Mouse (Mus musculus) ES-E14 (cell line): ENCODE measurements around the gene Nlrp6. TPM values are rescaled to one million over a fixed set of nuclear protein-coding genes. Genes with fewer than 3 reads are reported as not detected.

Source experiments
- DNase-seq: peaks from one replicate; pipeline ENCODE4 v3.0.0-alpha.2; 2013; ENCODE audit warnings: low read depth, low spot score
- H3K27ac ChIP-seq: 2 replicates; pipeline ENCODE4 v1.5.1; 2012; ENCODE audit warnings: low read depth, mild to moderate bottlenecking, low read length, moderate library complexity, mixed read lengths; ENCODE audit not compliant: poor library complexity, insufficient read depth, severe bottlenecking
- H3K36me3 ChIP-seq: 2 replicates; pipeline ENCODE4 v1.6.1; 2012; ENCODE audit warnings: mild to moderate bottlenecking, low read length, moderate library complexity, mixed read lengths; ENCODE audit not compliant: control insufficient read depth, poor library complexity, insufficient read depth, severe bottlenecking
- H3K4me1 ChIP-seq, 2 experiments: fragments of 150-350 bp in 1 of 2; sonication (generic) in 1 of 2; 2 replicates each; pipeline ENCODE4 v1.6.1; 2012; ENCODE audit warnings: low read length in 2 of 2, mild to moderate bottlenecking in 1 of 2, mixed read lengths in 1 of 2; ENCODE audit not compliant: control insufficient read depth in 2 of 2, insufficient read depth in 2 of 2, poor library complexity in 1 of 2
- H3K4me3 ChIP-seq, 2 experiments: fragments of 150-350 bp in 1 of 2; sonication (generic) in 1 of 2; 2 replicates each; pipeline ENCODE4 v1.5.1; 2012; ENCODE audit warnings: low read length in 2 of 2, low read depth in 1 of 2, mild to moderate bottlenecking in 1 of 2, mixed read lengths in 1 of 2; ENCODE audit not compliant: insufficient read depth in 1 of 2, poor library complexity in 1 of 2, severe bottlenecking in 1 of 2
- H3K9ac ChIP-seq: 2 replicates; pipeline ENCODE4 v1.6.1; 2012; ENCODE audit warnings: low read depth, mild to moderate bottlenecking, low read length, mixed read lengths; ENCODE audit not compliant: poor library complexity, insufficient read depth, severe bottlenecking
- H3K9me3 ChIP-seq: fragments of 150-350 bp; sonication (generic); 2 replicates; pipeline ENCODE4 v1.6.1; 2012; ENCODE audit warnings: low read depth, mild to moderate bottlenecking, low read length; ENCODE audit not compliant: control insufficient read depth, insufficient read depth
- CHD2 ChIP-seq: IDR thresholded peaks from 2 replicates; pipeline ENCODE4 v1.6.1; 2014; ENCODE audit warnings: mild to moderate bottlenecking, low read depth, low read length, inconsistent platforms
- HCFC1 ChIP-seq: IDR thresholded peaks from 2 replicates; pipeline ENCODE4 v1.6.1; 2012; ENCODE audit warnings: low read length, inconsistent platforms, borderline replicate concordance; ENCODE audit not compliant: insufficient read depth
- MAFK ChIP-seq: IDR thresholded peaks from 2 replicates; pipeline ENCODE4 v1.6.1; 2014; ENCODE audit warnings: mild to moderate bottlenecking, low read depth, low read length, inconsistent platforms; ENCODE audit not compliant: insufficient read depth
- ZC3H11A ChIP-seq: IDR thresholded peaks from 2 replicates; pipeline ENCODE4 v1.6.1; 2012; ENCODE audit warnings: low read depth, mild to moderate bottlenecking, inconsistent platforms, low read length, borderline replicate concordance
- ZNF384 ChIP-seq: IDR thresholded peaks from 2 replicates; pipeline ENCODE4 v1.6.1; 2012; ENCODE audit warnings: low read depth, low read length, inconsistent platforms
- in situ Hi-C, 2 experiments: fragments of 600-800 bp; cut with MboI; formaldehyde crosslinking; loops; one replicate each; pipeline ENCODE4 v1.15.1; 2025; ENCODE audit warnings: low sequenced_read_pairs in 2 of 2, inconsistent platforms in 1 of 2; ENCODE audit not compliant: unreplicated experiment in 2 of 2
- total RNA-seq: library from RNA; depleted of rRNA; stranded (reverse); fragments of 300-350 nt; gene quantifications from 2 replicates; pipeline ENCODE4 v1.2.3, GENCODE M21; 2012

Gene Nlrp6
- total RNA-seq, 1 experiment: 0.27 TPM

- in situ Hi-C loops: loop anchor here in 1 of 2 experiments (5.0 kb wide), 1 partner anchor 60 kb away; no protein-coding TSS in a partner anchor
- no peak overlapping the region for H3K27ac ChIP-seq
Observed at GRCm38 (mm10) chr7:140902036-140902875, 18.4 kb upstream of the Nlrp6 start.

GRCm38 (mm10) chr7:140903212-140903611 is 17.5 kb upstream of the Nlrp6 start:
- no peak overlapping the region for H3K27ac ChIP-seq
- no peak overlapping the region for H3K4me3 ChIP-seq
- H3K36me3 ChIP-seq: peaks cover 8% of the 10 kb centered on the region
- H3K9me3 ChIP-seq: no peaks in the 10 kb centered on the region
- in situ Hi-C loops: loop anchor here in 1 of 2 experiments (5.0 kb wide), 1 partner anchor 61 kb away; no protein-coding TSS in a partner anchor
- H3K4me1 ChIP-seq: peaks cover 3 to 9% of the 10 kb centered on the region in 2 experiments; a peak in 1 of 4 replicates
- H3K9ac ChIP-seq: no peak overlapping the region
- TF ChIP-seq MAFK (no peak), HCFC1 (no peak), ZC3H11A (peak; percentile 74), CHD2 (no peak)
- peak; percentile 83 for DNase-seq

More at GRCm38 (mm10) chr7:140902036-140902875, 18.4 kb upstream of the Nlrp6 start:
- TF ChIP-seq HCFC1 (no peak), MAFK (no peak), CHD2 (no peak), ZNF384 (no peak)
- no peak for DNase-seq
- Histone ChIP-seq H3K4me3 (no peak overlapping the region), H3K4me1 (peaks cover 3 to 9% of the 10 kb centered on the region in 2 experiments; a peak in 1 of 4 replicates), H3K36me3 (peaks cover 17% of the 10 kb centered on the region), H3K9me3 (no peaks in the 10 kb centered on the region), H3K9ac (peak overlapping the region; percentile 3; the same call in 1 of the 2 replicates)

GRCm38 (mm10) chr7:140905642-140906081 is 15.0 kb upstream of the Nlrp6 start:
- H3K36me3 ChIP-seq: no peaks in the 10 kb centered on the region
- no peak overlapping the region for H3K9ac ChIP-seq
- H3K27ac ChIP-seq: no peak overlapping the region
- TF ChIP-seq ZC3H11A (no peak), CHD2 (no peak), HCFC1 (no peak), MAFK (no peak), ZNF384 (no peak)
- no peak overlapping the region for H3K4me3 ChIP-seq
- H3K4me1 ChIP-seq: peaks cover 5 to 12% of the 10 kb centered on the region in 2 experiments; a peak in 3 of 4 replicates
- H3K9me3 ChIP-seq: no peaks in the 10 kb centered on the region
- in situ Hi-C loops: no loop called here
- DNase-seq: no peak

GRCm38 (mm10) chr7:140907131-140907530 is 13.6 kb upstream of the Nlrp6 start:
- Histone ChIP-seq H3K9me3 (no peaks in the 10 kb centered on the region), H3K4me1 (peaks cover 2 to 16% of the 10 kb centered on the region in 2 experiments; a peak in 3 of 4 replicates), H3K36me3 (no peaks in the 10 kb centered on the region), H3K27ac (no peak overlapping the region), H3K9ac (no peak overlapping the region), H3K4me3 (no peak overlapping the region)
- TF ChIP-seq ZNF384 (no peak), MAFK (no peak), CHD2 (no peak), ZC3H11A (no peak), HCFC1 (no peak)
- in situ Hi-C loops: no loop called here
- no peak for DNase-seq
